Mouse (Mus musculus) thymus, postnatal 0 days (tissue): ENCODE measurements at regions not wholly inside any gene's neighbourhood (a gene's known extent, or its start where the extent isn't known, plus 50 kb on each side); places are given as distances from the start of the nearest gene placed in this dataset.

Source experiments
- DNase-seq: peaks from one replicate; pipeline ENCODE4 v3.0.0-alpha.2; 2015; ENCODE audit warnings: low spot score

GRCm38 (mm10) chr10:96493706-96494105 lies 123.1 kb upstream of the Btg1 start:
- DNase-seq: no peak

DNA sequence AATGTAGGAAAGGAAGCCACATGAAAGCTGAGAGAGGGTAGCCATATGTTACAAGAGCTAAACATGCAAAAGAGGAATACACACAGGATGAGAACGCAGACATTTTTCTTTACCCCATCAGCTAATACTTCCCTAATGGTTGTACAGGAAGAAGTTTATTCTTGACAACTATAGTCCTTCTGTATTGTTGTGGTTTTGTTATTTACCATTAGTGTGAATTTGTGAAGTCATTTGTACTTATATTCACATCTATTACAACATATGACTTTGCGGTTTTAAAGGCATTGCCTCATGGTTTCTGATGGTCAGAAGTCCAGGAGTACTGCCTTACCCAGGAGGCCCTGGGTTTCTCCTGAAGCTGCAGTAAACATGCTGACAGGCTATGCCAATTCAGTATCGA lies 120.1 kb upstream of the Btg1 start:
- DNase-seq: peak; percentile 3

- no peak for DNase-seq
These were observed 119.3 kb upstream of the Btg1 start for GRCm38 (mm10) chr10:96497482-96497881.

- no peak for DNase-seq
These were observed 117.5 kb upstream of the Btg1 start for GRCm38 (mm10) chr10:96499274-96499673.

DNA sequence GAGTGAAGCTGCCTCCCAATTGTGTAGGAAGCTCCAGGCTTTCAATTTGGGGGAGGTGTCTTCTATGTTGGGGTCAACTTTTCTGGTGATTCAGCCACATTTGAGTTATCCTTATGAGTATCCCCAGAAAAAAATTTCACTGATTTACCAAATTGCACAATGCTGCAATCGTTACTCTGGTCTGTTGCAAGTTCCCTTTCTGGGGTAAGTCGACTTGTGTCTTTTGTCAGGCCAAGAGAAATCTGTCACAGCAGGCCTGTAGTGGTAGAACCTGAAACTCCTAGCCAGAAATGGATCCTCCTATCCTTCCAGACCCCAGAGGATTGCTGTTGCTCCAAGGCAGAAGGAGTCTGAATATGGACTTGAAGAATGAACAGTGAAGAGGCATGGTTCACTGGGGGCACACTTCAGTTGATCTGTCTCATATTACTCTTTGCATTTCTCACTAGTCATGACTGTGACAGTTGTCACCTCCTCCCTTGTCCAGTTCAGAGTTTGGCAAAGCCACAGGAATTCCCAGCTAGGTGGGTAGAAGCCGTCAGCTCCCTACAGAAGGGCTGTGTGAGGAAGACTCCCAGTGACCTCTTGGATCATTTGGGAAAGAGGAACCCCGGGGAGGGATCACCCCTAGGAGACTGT lies 114.6 kb upstream of the Btg1 start:
- no peak for DNase-seq

DNA sequence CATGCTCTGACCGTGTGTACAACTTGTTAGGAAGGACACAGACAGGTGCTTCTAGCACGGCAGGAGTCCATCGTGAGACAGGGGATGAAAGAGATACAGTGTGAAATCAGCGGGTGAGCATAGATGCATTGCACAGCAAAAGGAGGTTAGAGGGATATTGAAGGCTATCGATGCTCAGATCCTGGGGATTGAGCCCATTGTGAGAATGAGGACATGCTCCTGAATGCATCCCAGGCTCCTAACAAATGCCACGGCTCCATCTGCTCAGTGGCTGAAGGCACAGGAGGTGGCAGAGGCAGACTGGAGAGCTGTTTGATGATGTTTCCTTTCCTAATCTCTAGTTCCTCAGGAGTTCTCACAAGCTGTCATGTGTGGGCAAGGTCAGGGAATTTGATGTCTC lies 114.1 kb upstream of the Btg1 start:
- no peak for DNase-seq

GRCm38 (mm10) chr10:96504340-96504739 lies 112.5 kb upstream of the Btg1 start:
- DNase-seq: no peak

GRCm38 (mm10) chr10:96515164-96515922 lies 101.5 kb upstream of the Btg1 start:
- no peak for DNase-seq

- DNase-seq: no peak
These were observed 100.9 kb upstream of the Btg1 start for GRCm38 (mm10) chr10:96515923-96516258.

GRCm38 (mm10) chr10:96519411-96519810 lies 97.4 kb upstream of the Btg1 start:
- no peak for DNase-seq

DNA sequence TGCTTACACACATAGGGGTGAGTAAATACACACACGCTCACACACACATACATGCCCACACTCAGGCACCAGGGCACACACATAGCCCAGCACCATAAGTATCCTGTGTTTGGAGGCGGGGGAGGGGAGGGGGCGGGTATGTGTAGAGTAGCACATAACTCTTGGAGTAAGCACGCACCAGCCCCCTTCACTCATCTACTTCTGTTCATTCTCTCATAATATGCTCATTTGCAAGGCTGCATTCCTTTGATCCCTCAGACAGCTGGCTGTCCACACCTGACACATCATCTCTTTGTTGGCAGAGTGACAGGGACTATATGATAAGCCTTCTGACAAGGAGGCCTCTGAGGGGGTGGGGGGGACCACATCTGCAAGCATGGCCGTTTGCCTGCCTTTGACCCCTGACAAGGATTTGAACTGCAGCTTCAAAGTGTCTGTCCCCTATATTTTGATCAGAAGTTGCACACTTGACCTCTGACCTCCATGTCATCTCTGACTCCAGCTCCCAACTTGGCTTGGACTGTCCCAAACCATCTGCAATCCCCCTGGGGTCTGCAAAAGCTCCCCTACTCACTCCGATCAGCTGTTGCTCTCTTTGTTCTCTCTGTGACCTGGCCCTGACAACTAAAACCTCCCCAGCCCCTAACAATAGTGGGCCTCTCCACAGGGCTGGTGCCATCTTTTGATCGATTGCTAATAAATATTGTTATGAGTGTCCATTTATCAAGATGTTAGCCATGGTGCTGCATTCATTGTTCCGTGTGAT lies 95.6 kb upstream of the Btg1 start:
- DNase-seq: no peak

- no peak for DNase-seq
These were observed 92.6 kb upstream of the Btg1 start for GRCm38 (mm10) chr10:96523967-96524801.

GRCm38 (mm10) chr10:96527864-96528263 lies 88.9 kb upstream of the Btg1 start:
- DNase-seq: no peak

- no peak for DNase-seq
These were observed 82.2 kb upstream of the Btg1 start for GRCm38 (mm10) chr10:96534547-96535124.

- DNase-seq: no peak
These were observed 81.3 kb upstream of the Btg1 start for GRCm38 (mm10) chr10:96535461-96535860.

DNA sequence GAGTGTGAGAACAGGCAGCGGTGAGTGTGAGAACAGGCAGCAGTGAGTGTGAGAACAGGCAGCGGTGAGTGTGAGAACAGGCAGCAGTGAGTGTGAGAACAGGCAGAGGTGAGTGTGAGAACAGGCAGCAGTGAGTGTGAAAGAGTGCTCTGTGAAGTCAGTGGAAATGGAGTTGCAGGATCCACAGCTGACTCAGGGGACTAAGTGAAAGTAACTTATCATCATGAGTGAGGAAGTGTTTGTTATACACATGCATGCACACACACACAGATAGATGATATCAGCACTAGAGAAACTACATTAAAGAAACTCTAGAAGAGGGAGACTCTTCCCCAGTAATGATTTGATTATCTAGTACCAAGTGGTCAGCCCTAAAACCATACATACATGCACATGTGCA lies 76.0 kb upstream of the Btg1 start:
- DNase-seq: no peak

DNA sequence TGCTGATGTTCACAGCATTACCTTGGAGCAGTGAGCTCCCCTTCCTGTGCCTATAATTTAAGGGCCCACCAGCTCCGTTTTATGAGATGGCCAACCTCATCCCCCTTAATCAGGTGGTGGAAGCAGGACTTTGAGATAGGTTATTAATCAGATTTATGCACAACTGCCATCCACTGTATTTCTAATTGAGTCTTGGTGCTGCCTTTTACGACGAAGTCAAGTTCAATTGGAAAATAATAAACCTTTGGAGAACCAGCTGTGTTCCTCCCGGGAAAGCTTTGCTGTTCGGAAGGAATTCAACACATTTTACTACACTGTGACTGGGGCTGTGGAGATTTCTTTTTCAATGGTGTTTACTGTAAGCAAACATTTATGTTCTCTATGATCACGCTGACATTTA lies 71.5 kb upstream of the Btg1 start:
- no peak for DNase-seq

DNA sequence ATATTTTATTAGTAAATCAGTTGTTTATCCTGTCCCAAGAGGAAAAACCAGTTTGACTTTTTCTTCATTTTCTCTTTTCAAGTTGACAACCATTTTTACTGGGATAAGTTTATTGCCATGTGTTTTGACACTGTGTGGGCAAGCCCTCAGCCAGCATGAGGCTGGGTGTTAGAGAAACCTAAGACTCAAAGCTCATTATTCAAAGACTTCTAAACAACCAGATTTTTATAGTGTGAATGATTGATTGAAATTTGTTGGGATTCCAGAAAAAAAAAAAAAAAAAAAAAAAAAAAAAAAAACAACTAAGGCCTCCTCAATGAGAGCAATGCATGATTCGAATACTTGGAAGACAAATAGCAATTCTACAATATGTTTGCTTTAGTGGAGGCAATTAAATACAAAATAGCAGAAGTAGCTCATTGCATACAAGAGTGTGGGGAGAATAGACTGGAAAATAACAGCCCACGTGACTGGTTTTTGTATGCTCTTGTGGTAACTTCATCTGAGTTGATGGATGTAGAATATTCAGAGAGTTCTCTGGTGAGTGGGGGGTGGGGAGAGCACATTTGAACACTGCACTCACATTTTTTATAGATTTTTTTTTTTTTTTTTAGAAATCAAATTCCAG lies 70.9 kb upstream of the Btg1 start:
- DNase-seq: no peak

- DNase-seq: no peak
These were observed 67.2 kb upstream of the Btg1 start for GRCm38 (mm10) chr10:96549651-96550050.

- DNase-seq: no peak
These were observed 66.5 kb upstream of the Btg1 start for GRCm38 (mm10) chr10:96550266-96550665.

DNA sequence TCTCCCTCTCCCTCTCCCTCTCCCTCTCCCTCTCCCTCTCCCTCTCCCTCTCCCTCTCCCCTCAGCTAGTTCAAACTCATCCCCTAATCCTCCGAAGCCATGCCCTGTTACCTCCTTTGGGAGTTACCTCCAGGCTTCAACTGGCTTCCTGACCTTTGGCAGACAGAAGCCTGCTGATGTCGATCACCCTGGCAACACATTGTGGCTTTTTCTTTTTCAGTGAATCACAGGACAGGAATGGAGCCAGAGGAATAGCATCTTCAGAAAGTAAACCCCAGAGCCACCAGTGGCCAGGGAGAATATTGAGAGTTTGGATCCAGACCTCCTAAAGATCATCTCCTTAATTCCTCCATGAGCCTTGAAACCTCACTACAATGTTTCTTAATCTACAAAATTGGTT lies 59.5 kb upstream of the Btg1 start:
- DNase-seq: no peak
